Mouse (Mus musculus): ENCODE results near the gene Cga. TPM values are rescaled to one million over a fixed set of nuclear protein-coding genes. Genes with fewer than 3 reads are reported as not detected.
"Not testable (repeated sequence)": the region's sequence is repeated elsewhere in the genome, so short reads cannot be mapped to it uniquely, and the experiment has no call there.

The Cga gene
- total RNA-seq, 2 experiments from 2014 or later, result not detected

GRCm38 (mm10) chr4:34887295-34887694 lies 6.3 kb upstream of the Cga start:
- intact Hi-C loops (cut with DNase I; ENCODE audit: low total_unique reads), result no loop called here
- DNase-seq, result no peak

- no peak for DNase-seq
- intact Hi-C loops (cut with DNase I; ENCODE audit: low total_unique reads), result no loop called here
These were observed 4.3 kb upstream of the Cga start for GRCm38 (mm10) chr4:34889101-34889811.

GRCm38 (mm10) chr4:34889812-34890185 lies 3.8 kb upstream of the Cga start:
- intact Hi-C loops (cut with DNase I; ENCODE audit: low total_unique reads), result no loop called here

GRCm38 (mm10) chr4:34898497-34898896 lies 4.9 kb downstream of the Cga start:
- intact Hi-C loops (cut with DNase I; ENCODE audit: low total_unique reads), result no loop called here
- no peak for DNase-seq

More at GRCm38 (mm10) chr4:34889812-34890185, 3.8 kb upstream of the Cga start:
- DNase-seq, result no peak

GRCm38 (mm10) chr4:34899322-34899721 lies 5.7 kb downstream of the Cga start:
- intact Hi-C loops (cut with DNase I; ENCODE audit: low total_unique reads), result no loop called here
- DNase-seq, result no peak

GRCm38 (mm10) chr4:34900155-34900554 lies 6.6 kb downstream of the Cga start:
- intact Hi-C loops (cut with DNase I; ENCODE audit: low total_unique reads), result no loop called here
- DNase-seq, result no peak

GRCm38 (mm10) chr4:34901166-34901565 lies 7.6 kb downstream of the Cga start:
- no peak for DNase-seq
- intact Hi-C loops (cut with DNase I; ENCODE audit: low total_unique reads), result no loop called here

- intact Hi-C loops (cut with DNase I; ENCODE audit: low total_unique reads), result not testable (repeated sequence)
These were observed 8.0 kb downstream of the Cga start for GRCm38 (mm10) chr4:34901582-34901981.

GRCm38 (mm10) chr4:34905396-34905795 lies 11.8 kb downstream of the Cga start:
- intact Hi-C loops (cut with DNase I; ENCODE audit: low total_unique reads), result no loop called here
- DNase-seq, result no peak

More at GRCm38 (mm10) chr4:34901582-34901981, 8.0 kb downstream of the Cga start:
- not testable (repeated sequence) for DNase-seq

GRCm38 (mm10) chr4:34906151-34906550 lies 12.6 kb downstream of the Cga start:
- DNase-seq, result no peak

GRCm38 (mm10) chr4:34907026-34907425 lies 13.4 kb downstream of the Cga start:
- DNase-seq, result no peak
- intact Hi-C loops (cut with DNase I; ENCODE audit: low total_unique reads), result no loop called here

More at GRCm38 (mm10) chr4:34906151-34906550, 12.6 kb downstream of the Cga start:
- intact Hi-C loops (cut with DNase I; ENCODE audit: low total_unique reads), result no loop called here

- intact Hi-C loops (cut with DNase I; ENCODE audit: low total_unique reads), result no loop called here
- DNase-seq, result no peak
These were observed 14.5 kb downstream of the Cga start for GRCm38 (mm10) chr4:34908127-34908526.

- intact Hi-C loops (cut with DNase I; ENCODE audit: low total_unique reads), result no loop called here
- no peak for DNase-seq
These were observed 17.8 kb downstream of the Cga start for GRCm38 (mm10) chr4:34911401-34911800.

GRCm38 (mm10) chr4:34912171-34912570 lies 18.6 kb downstream of the Cga start:
- intact Hi-C loops (cut with DNase I; ENCODE audit: low total_unique reads), result no loop called here
- no peak for DNase-seq

- DNase-seq, result no peak
- intact Hi-C loops (cut with DNase I; ENCODE audit: low total_unique reads), result loop anchor here (5.0 kb wide), 1 partner anchor 130 kb away; no protein-coding TSS in a partner anchor
These were observed 23.8 kb downstream of the Cga start for GRCm38 (mm10) chr4:34917400-34917799.

- no peak for DNase-seq
- intact Hi-C loops (cut with DNase I; ENCODE audit: low total_unique reads), result no loop called here
These were observed 28.7 kb downstream of the Cga start for GRCm38 (mm10) chr4:34922177-34922870.

- DNase-seq; intact Hi-C loops (cut with DNase I; ENCODE audit: low total_unique reads): not testable (repeated sequence)
These were observed 34.8 kb downstream of the Cga start for GRCm38 (mm10) chr4:34928386-34928785.

- intact Hi-C loops (cut with DNase I; ENCODE audit: low total_unique reads), result no loop called here
- DNase-seq, result no peak
These were observed 47.5 kb downstream of the Cga start for GRCm38 (mm10) chr4:34941046-34941445.

- intact Hi-C loops (cut with DNase I; ENCODE audit: low total_unique reads), result no loop called here
- no peak for DNase-seq
These were observed 53.6 kb downstream of the Cga start for GRCm38 (mm10) chr4:34947181-34947580.

GRCm38 (mm10) chr4:34953716-34954115 lies 60.1 kb downstream of the Cga start:
- DNase-seq, result no peak
- intact Hi-C loops (cut with DNase I; ENCODE audit: low total_unique reads), result no loop called here

Measured in gastrocnemius, postnatal 14 days (tissue).